Mouse (Mus musculus): ENCODE measurements at regions not wholly inside any gene's neighbourhood (a gene's known extent, or its start where the extent isn't known, plus 50 kb on each side); places are given as distances from the start of the nearest gene placed in this dataset.
A peak's percentile ranks its signal among the peaks of the same experiment; 100 is the strongest.

- no peak for DNase-seq (ENCODE audit: low spot score)
Observed at GRCm38 (mm10) chr14:24550763-24551471, 64.0 kb downstream of the Rps24 start.

- no peak for DNase-seq (ENCODE audit: low spot score)
Observed at GRCm38 (mm10) chr14:24551472-24551783, 64.5 kb downstream of the Rps24 start.

- DNase-seq (ENCODE audit: low spot score), result no peak
Observed at GRCm38 (mm10) chr14:24564801-24565624, 78.1 kb downstream of the Rps24 start.

GRCm38 (mm10) chr14:24565718-24566322 is 78.9 kb downstream of the Rps24 start:
- DNase-seq (ENCODE audit: low spot score), result no peak

- no peak for DNase-seq (ENCODE audit: low spot score)
Observed at GRCm38 (mm10) chr14:24575111-24575510, 88.2 kb downstream of the Rps24 start.

- peak; percentile 46 for DNase-seq (ENCODE audit: low spot score)
Observed at GRCm38 (mm10) chr14:24578535-24579111, 91.7 kb downstream of the Rps24 start.

GRCm38 (mm10) chr14:24579153-24579795 is 92.3 kb downstream of the Rps24 start:
- no peak for DNase-seq (ENCODE audit: low spot score)

- DNase-seq (ENCODE audit: low spot score), result no peak
Observed at GRCm38 (mm10) chr14:24586133-24586908, 99.4 kb downstream of the Rps24 start.

GRCm38 (mm10) chr14:24586982-24587672 is 100.2 kb downstream of the Rps24 start:
- DNase-seq (ENCODE audit: low spot score), result no peak

- no peak for DNase-seq (ENCODE audit: low spot score)
Observed at GRCm38 (mm10) chr14:24588041-24588440, 101.1 kb downstream of the Rps24 start.

GRCm38 (mm10) chr14:24606444-24607173 is 119.7 kb downstream of the Rps24 start:
- DNase-seq (ENCODE audit: low spot score), result no peak

- no peak for DNase-seq (ENCODE audit: low spot score)
Observed at GRCm38 (mm10) chr14:24608356-24608755, 121.4 kb downstream of the Rps24 start.

- DNase-seq (ENCODE audit: low spot score), result no peak
Observed at GRCm38 (mm10) chr14:24612254-24612995, 125.5 kb downstream of the Rps24 start.

GRCm38 (mm10) chr14:24615776-24616175 is 128.9 kb downstream of the Rps24 start:
- DNase-seq (ENCODE audit: low spot score), result no peak

- no peak for DNase-seq (ENCODE audit: low spot score)
Observed at GRCm38 (mm10) chr14:24616306-24617125, 129.6 kb downstream of the Rps24 start.

GRCm38 (mm10) chr14:24617126-24617375 is 130.1 kb downstream of the Rps24 start:
- no peak for DNase-seq (ENCODE audit: low spot score)

- DNase-seq (ENCODE audit: low spot score), result no peak
Observed at GRCm38 (mm10) chr14:24617393-24617861, 130.5 kb downstream of the Rps24 start.

- no peak for DNase-seq (ENCODE audit: low spot score)
Observed at GRCm38 (mm10) chr14:24618226-24619038, 131.5 kb downstream of the Rps24 start.

Measured in urinary bladder, postnatal 14 days (tissue).